Mouse (Mus musculus): ENCODE measurements at regions not wholly inside any gene's neighbourhood (a gene's known extent, or its start where the extent isn't known, plus 50 kb on each side); places are given as distances from the start of the nearest gene placed in this dataset.
A peak's percentile ranks its signal among the peaks of the same experiment; 100 is the strongest.

GRCm38 (mm10) chr6:127278402-127278801, 126.4 kb upstream of the Ccnd2 start:
- Histone ChIP-seq H3K9me3 (replicated peaks) (0 out of 2 replicates have a peak, but pooled peaks cover 6% of the 10 kb centered on the region), H3K27me3 (no peaks in the 10 kb centered on the region), H3K4me3 (replicated peaks) (no peak overlapping the region), H3K9ac (no peak overlapping the region), H3K4me1 (no peaks in the 10 kb centered on the region), H3K27ac (no peak overlapping the region), H3K4me2 (no peak overlapping the region), H3K36me3 (no peaks in the 10 kb centered on the region)
- no peak for ATAC-seq (replicated peaks; ENCODE audit: low FRiP score)
- WGBS, result 86% methylated on average over 4 of the region's 4 CpGs

GRCm38 (mm10) chr6:127284226-127284625, 132.2 kb upstream of the Ccnd2 start:
- no peak overlapping the region for H3K4me2 ChIP-seq
- H3K9me3 ChIP-seq (replicated peaks), result no peaks in the 10 kb centered on the region
- no peaks in the 10 kb centered on the region for H3K36me3 ChIP-seq
- no peaks in the 10 kb centered on the region for H3K4me1 ChIP-seq
- H3K27me3 ChIP-seq, result no peaks in the 10 kb centered on the region
- WGBS, result 49% methylated on average over 6 of the region's 6 CpGs
- no peak overlapping the region for H3K4me3 ChIP-seq (replicated peaks)
- no peak for ATAC-seq (replicated peaks; ENCODE audit: low FRiP score)
- H3K9ac ChIP-seq, result no peak overlapping the region
- H3K27ac ChIP-seq, result no peak overlapping the region

GRCm38 (mm10) chr6:127286681-127287476, 134.9 kb upstream of the Ccnd2 start:
- Histone ChIP-seq H3K27ac (no peak overlapping the region), H3K9ac (no peak overlapping the region)
- ATAC-seq (replicated peaks; ENCODE audit: low FRiP score), result no peak

GRCm38 (mm10) chr6:127288946-127289345, 137.0 kb upstream of the Ccnd2 start:
- no peak for ATAC-seq (replicated peaks; ENCODE audit: low FRiP score)
- Histone ChIP-seq H3K9me3 (replicated peaks) (no peaks in the 10 kb centered on the region), H3K36me3 (no peaks in the 10 kb centered on the region), H3K4me1 (peaks cover 5% of the 10 kb centered on the region; the same call in 1 of the 2 replicates), H3K9ac (no peak overlapping the region), H3K27ac (no peak overlapping the region), H3K27me3 (no peaks in the 10 kb centered on the region), H3K4me3 (replicated peaks) (no peak overlapping the region), H3K4me2 (no peak overlapping the region)
- WGBS, result 86% methylated on average over 3 of the region's 3 CpGs

More at GRCm38 (mm10) chr6:127286681-127287476, 134.9 kb upstream of the Ccnd2 start:
- Histone ChIP-seq H3K4me1 (peaks cover 5% of the 10 kb centered on the region; the same call in 1 of the 2 replicates), H3K4me2 (no peak overlapping the region), H3K9me3 (replicated peaks) (no peaks in the 10 kb centered on the region), H3K4me3 (replicated peaks) (no peak overlapping the region), H3K36me3 (no peaks in the 10 kb centered on the region), H3K27me3 (no peaks in the 10 kb centered on the region)
- WGBS, result 56% methylated on average over 12 of the region's 12 CpGs

DNA sequence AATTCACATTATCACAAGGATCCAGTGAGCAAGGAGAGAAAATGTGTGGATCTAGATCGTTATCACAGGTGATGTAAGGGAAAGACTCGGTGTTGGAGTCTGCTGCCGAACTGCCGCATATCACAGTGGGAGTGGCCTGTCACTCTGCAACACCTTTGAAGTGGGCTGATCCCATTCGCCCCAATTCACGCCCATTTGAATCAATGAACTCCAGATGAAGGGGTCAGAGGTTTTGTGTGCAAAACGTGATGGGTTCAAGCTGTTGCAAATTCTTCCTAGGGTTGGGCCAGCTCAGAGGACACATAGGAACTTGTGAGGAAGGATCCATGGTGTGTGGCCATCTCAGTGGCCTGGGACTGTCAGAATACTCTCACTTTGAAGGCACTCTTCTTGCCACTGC, 139.9 kb upstream of the Ccnd2 start:
- WGBS, result 25% methylated on average over 7 of the region's 7 CpGs

DNA sequence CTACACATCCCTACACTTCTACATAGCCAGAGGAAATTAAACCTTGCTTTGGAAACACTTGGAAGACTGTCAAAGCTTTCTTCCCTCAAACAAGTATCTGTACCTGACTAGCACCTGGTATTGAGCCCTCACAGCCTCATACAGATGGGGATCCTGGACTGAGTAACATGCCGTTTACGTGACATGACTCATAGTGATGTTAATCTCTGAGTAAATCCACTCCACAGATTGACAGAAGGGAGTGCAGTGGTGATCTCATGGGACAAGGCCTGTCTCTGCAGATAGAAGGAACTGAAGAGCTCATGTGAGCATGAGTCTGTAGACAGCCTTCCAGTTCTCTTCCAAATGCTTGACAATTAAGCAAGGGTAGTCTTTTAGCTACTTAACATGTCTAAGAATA, 141.8 kb upstream of the Ccnd2 start:
- H3K4me3 ChIP-seq (replicated peaks), result no peak overlapping the region
- H3K36me3 ChIP-seq, result no peaks in the 10 kb centered on the region
- H3K4me2 ChIP-seq, result no peak overlapping the region
- no peaks in the 10 kb centered on the region for H3K9me3 ChIP-seq (replicated peaks)
- 84% methylated on average over 2 of the region's 2 CpGs for WGBS
- no peak overlapping the region for H3K9ac ChIP-seq
- H3K27me3 ChIP-seq, result no peaks in the 10 kb centered on the region
- no peak overlapping the region for H3K27ac ChIP-seq
- H3K4me1 ChIP-seq, result peaks cover 5% of the 10 kb centered on the region; the same call in 1 of the 2 replicates
- ATAC-seq (replicated peaks; ENCODE audit: low FRiP score), result no peak

More for the DNA sequence above, 139.9 kb upstream of the Ccnd2 start:
- H3K27ac ChIP-seq, result no peak overlapping the region
- ATAC-seq (replicated peaks; ENCODE audit: low FRiP score), result no peak
- no peaks in the 10 kb centered on the region for H3K9me3 ChIP-seq (replicated peaks)
- H3K9ac ChIP-seq, result no peak overlapping the region
- peaks cover 5% of the 10 kb centered on the region; the same call in 1 of the 2 replicates for H3K4me1 ChIP-seq
- no peaks in the 10 kb centered on the region for H3K36me3 ChIP-seq
- no peak overlapping the region for H3K4me3 ChIP-seq (replicated peaks)
- no peak overlapping the region for H3K4me2 ChIP-seq
- no peaks in the 10 kb centered on the region for H3K27me3 ChIP-seq

GRCm38 (mm10) chr6:127298105-127298504, 146.1 kb upstream of the Ccnd2 start:
- Histone ChIP-seq H3K4me2 (no peak overlapping the region), H3K4me3 (replicated peaks) (no peak overlapping the region), H3K27ac (no peak overlapping the region), H3K4me1 (no peaks in the 10 kb centered on the region), H3K9ac (no peak overlapping the region), H3K9me3 (replicated peaks) (no peaks in the 10 kb centered on the region), H3K36me3 (no peaks in the 10 kb centered on the region), H3K27me3 (no peaks in the 10 kb centered on the region)
- WGBS, result 62% methylated on average over 7 of the region's 7 CpGs
- no peak for ATAC-seq (replicated peaks; ENCODE audit: low FRiP score)

- Histone ChIP-seq H3K4me2 (no peak overlapping the region), H3K9me3 (replicated peaks) (no peaks in the 10 kb centered on the region), H3K36me3 (no peaks in the 10 kb centered on the region), H3K4me1 (peaks cover 3% of the 10 kb centered on the region; the same call in 1 of the 2 replicates), H3K4me3 (replicated peaks) (no peak overlapping the region), H3K27me3 (no peaks in the 10 kb centered on the region), H3K27ac (no peak overlapping the region), H3K9ac (no peak overlapping the region)
- 64% methylated on average over 9 of the region's 9 CpGs for WGBS
- peak; percentile 76 for ATAC-seq (replicated peaks; ENCODE audit: low FRiP score)
Measured at GRCm38 (mm10) chr6:127311192-127312054, 135.2 kb upstream of the Parp11 start.

DNA sequence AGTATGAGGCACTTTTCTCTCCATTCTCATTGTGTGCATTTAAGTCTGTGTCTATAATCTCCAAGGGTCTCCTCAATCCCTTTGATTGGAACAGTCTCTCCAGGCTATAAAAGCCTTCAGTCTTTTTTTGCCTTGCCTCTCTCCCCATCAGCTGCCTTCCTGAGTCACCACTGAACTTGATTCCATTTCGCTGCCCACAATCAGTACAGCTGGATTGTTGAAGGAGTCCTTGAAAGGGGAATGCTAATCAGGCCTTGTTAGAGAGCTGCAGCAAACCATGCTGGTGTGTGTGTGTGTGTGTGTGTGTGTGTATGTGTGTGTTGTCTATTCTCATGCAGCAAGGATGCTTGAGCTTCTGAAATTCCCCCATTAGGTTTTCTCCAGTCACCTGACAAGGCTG, 129.3 kb upstream of the Parp11 start:
- H3K4me1 ChIP-seq, result no peaks in the 10 kb centered on the region
- no peak for ATAC-seq (replicated peaks; ENCODE audit: low FRiP score)
- H3K4me3 ChIP-seq (replicated peaks), result no peak overlapping the region
- H3K27ac ChIP-seq, result no peak overlapping the region
- no peaks in the 10 kb centered on the region for H3K9me3 ChIP-seq (replicated peaks)
- 47% methylated on average over 1 of the region's 1 CpGs for WGBS
- H3K9ac ChIP-seq, result no peak overlapping the region
- H3K4me2 ChIP-seq, result no peak overlapping the region
- no peaks in the 10 kb centered on the region for H3K36me3 ChIP-seq
- H3K27me3 ChIP-seq, result no peaks in the 10 kb centered on the region

DNA sequence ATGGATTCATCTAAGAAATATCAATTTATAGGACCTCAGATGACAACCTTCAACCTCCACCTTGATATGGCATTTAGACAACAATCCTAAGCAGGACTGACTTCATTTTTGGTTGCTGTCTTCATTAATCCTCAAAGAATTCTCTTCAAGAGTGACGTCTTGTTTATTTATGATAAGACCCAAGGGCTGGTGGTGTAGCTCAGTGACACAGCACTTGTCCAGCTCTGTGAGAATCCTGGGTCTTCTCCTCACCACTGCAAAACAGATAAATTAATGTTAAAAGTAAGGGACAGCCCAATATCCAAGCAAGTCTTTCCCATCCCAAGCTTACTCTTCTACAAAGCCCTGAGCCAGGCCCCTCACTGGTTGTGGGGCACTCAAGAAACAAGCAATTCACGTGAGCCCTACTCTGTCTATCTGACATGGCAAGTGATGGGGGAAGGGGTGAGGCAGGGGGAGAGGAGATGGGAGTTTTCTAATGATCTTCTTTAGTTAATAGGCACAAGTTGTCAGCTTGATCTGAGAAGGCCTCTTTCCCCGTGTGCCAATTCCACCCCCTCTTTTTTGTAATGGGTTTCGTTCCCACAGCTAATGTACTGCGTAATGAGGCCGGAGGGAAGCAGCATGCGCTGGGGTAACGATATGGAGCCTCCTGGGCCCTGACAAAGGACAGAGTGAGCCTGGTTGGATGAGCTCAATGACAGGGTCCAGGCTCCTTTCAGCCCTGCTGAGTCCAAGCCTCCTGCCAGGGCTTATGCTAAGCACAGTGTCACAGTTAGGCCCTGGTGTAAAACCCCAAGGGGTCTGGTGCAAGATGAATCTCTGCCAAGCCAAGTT, 127.7 kb upstream of the Parp11 start:
- Histone ChIP-seq H3K9me3 (replicated peaks) (no peaks in the 10 kb centered on the region), H3K27ac (no peak overlapping the region), H3K27me3 (no peaks in the 10 kb centered on the region), H3K4me1 (no peaks in the 10 kb centered on the region), H3K9ac (no peak overlapping the region), H3K4me2 (no peak overlapping the region), H3K36me3 (no peaks in the 10 kb centered on the region), H3K4me3 (replicated peaks) (no peak overlapping the region)
- WGBS, result 63% methylated on average over 8 of the region's 8 CpGs
- no peak for ATAC-seq (replicated peaks; ENCODE audit: low FRiP score)

- Histone ChIP-seq H3K4me3 (replicated peaks) (no peak overlapping the region), H3K36me3 (no peaks in the 10 kb centered on the region), H3K27me3 (no peaks in the 10 kb centered on the region), H3K27ac (no peak overlapping the region), H3K9ac (no peak overlapping the region), H3K4me2 (no peak overlapping the region), H3K4me1 (peaks cover under 1% of the 10 kb centered on the region; the same call in 1 of the 2 replicates), H3K9me3 (replicated peaks) (no peaks in the 10 kb centered on the region)
- 85% methylated on average over 4 of the region's 4 CpGs for WGBS
- ATAC-seq (replicated peaks; ENCODE audit: low FRiP score), result no peak
Measured at GRCm38 (mm10) chr6:127320600-127320999, 126.0 kb upstream of the Parp11 start.
